Mouse (Mus musculus): ENCODE data around the gene Ebf3. TPM values are rescaled to one million over a fixed set of nuclear protein-coding genes. Genes with fewer than 3 reads are reported as not detected.

The Ebf3 gene
- total RNA-seq, 2 experiments from 2014 or later: 19.8 to 20.0 TPM

GRCm38 (mm10) chr7:137297594-137298381 lies 16.5 kb downstream of the Ebf3 start:
- intact Hi-C loops (cut with DNase I): no loop called here
- peak; percentile 24 to 27 for DNase-seq

- intact Hi-C loops (cut with DNase I): no loop called here
- no peak for DNase-seq
Measured at GRCm38 (mm10) chr7:137297131-137297530, 17.1 kb downstream of the Ebf3 start.

GRCm38 (mm10) chr7:137295612-137296011 lies 18.6 kb downstream of the Ebf3 start:
- intact Hi-C loops (cut with DNase I): no loop called here
- DNase-seq: no peak

GRCm38 (mm10) chr7:137294446-137294845 lies 19.8 kb downstream of the Ebf3 start:
- intact Hi-C loops (cut with DNase I): no loop called here
- no peak for DNase-seq

GRCm38 (mm10) chr7:137289290-137289957 lies 24.8 kb downstream of the Ebf3 start:
- intact Hi-C loops (cut with DNase I): no loop called here
- no peak for DNase-seq

GRCm38 (mm10) chr7:137278171-137278570 lies 36.1 kb downstream of the Ebf3 start:
- DNase-seq: peak; percentile 52 to 54

GRCm38 (mm10) chr7:137277713-137278112 lies 36.5 kb downstream of the Ebf3 start:
- no peak for DNase-seq
- intact Hi-C loops (cut with DNase I): loop anchor here (2.0 kb wide), 1 partner anchor 19 kb away; no protein-coding TSS in a partner anchor

More at GRCm38 (mm10) chr7:137278171-137278570, 36.1 kb downstream of the Ebf3 start:
- intact Hi-C loops (cut with DNase I): no loop called here

GRCm38 (mm10) chr7:137272252-137272651 lies 42.0 kb downstream of the Ebf3 start:
- DNase-seq: no peak
- intact Hi-C loops (cut with DNase I): no loop called here

- intact Hi-C loops (cut with DNase I): no loop called here
- DNase-seq: no peak
Measured at GRCm38 (mm10) chr7:137268452-137269155, 45.6 kb downstream of the Ebf3 start.

- intact Hi-C loops (cut with DNase I): no loop called here
- DNase-seq: peak; percentile 45 to 53
Measured at GRCm38 (mm10) chr7:137267441-137267840, 46.8 kb downstream of the Ebf3 start.

GRCm38 (mm10) chr7:137266575-137266974 lies 47.7 kb downstream of the Ebf3 start:
- intact Hi-C loops (cut with DNase I): no loop called here
- DNase-seq: no peak

GRCm38 (mm10) chr7:137262330-137262729 lies 51.9 kb downstream of the Ebf3 start:
- intact Hi-C loops (cut with DNase I): no loop called here
- no peak for DNase-seq

- intact Hi-C loops (cut with DNase I): loop anchor here (2.0 kb wide), 2 partner anchors 62 to 758 kb away; no protein-coding TSS in a partner anchor
- peak; percentile 69 to 83 for DNase-seq
Measured at GRCm38 (mm10) chr7:137246213-137246872, 67.9 kb downstream of the Ebf3 start.

GRCm38 (mm10) chr7:137244839-137245238 lies 69.4 kb downstream of the Ebf3 start:
- intact Hi-C loops (cut with DNase I): no loop called here
- DNase-seq: no peak

- intact Hi-C loops (cut with DNase I): no loop called here
- no peak for DNase-seq
Measured at GRCm38 (mm10) chr7:137240481-137240880, 73.8 kb downstream of the Ebf3 start.

- intact Hi-C loops (cut with DNase I): no loop called here
- DNase-seq: no peak
Measured at GRCm38 (mm10) chr7:137239542-137240133, 74.6 kb downstream of the Ebf3 start.

- intact Hi-C loops (cut with DNase I): no loop called here
- no peak for DNase-seq
Measured at GRCm38 (mm10) chr7:137237419-137237818, 76.8 kb downstream of the Ebf3 start.

- intact Hi-C loops (cut with DNase I): no loop called here
- no peak for DNase-seq
Measured at GRCm38 (mm10) chr7:137223823-137224222, 90.4 kb downstream of the Ebf3 start.

- intact Hi-C loops (cut with DNase I): no loop called here
- no peak for DNase-seq
Measured at GRCm38 (mm10) chr7:137222831-137223505, 91.3 kb downstream of the Ebf3 start.

- intact Hi-C loops (cut with DNase I): no loop called here
- peak; percentile 43 to 52 for DNase-seq
Measured at GRCm38 (mm10) chr7:137221599-137221998, 92.6 kb downstream of the Ebf3 start.
